Mouse (Mus musculus): ENCODE results near the gene Ppm1n.
A peak's percentile ranks its signal among the peaks of the same experiment; 100 is the strongest.

GRCm38 (mm10) chr7:19321464-19321863 is 41.6 kb upstream of the Ppm1n start:
- TF ChIP-seq CTCF (IDR thresholded peaks at IDR 0.05; ENCODE audit: low read depth), result no peak
- peak; percentile 20; the same call in 1 of the 2 replicates for TF ChIP-seq EP300 (IDR thresholded peaks at IDR 0.05; ENCODE audit: low read depth)

Data from liver, postnatal 0 days (tissue).